Mouse (Mus musculus) intestine, embryonic 14.5 days (tissue): ENCODE data around the gene Slc52a3. TPM values are rescaled to one million over a fixed set of nuclear protein-coding genes. Genes with fewer than 3 reads are reported as not detected.

Source experiments
- ATAC-seq: fragments of 200-750 bp; cut with Nextera tagmentation; replicated peaks from 2 replicates; pipeline ENCODE4 v1.8.0; 2017; ENCODE audit warnings: low read depth, moderate number of reproducible peaks, moderate TSS enrichment, moderate library complexity; ENCODE audit not compliant: low FRiP score, low TSS enrichment
- DNase-seq: peaks from one replicate; pipeline ENCODE4 v3.0.0-alpha.2; 2018; ENCODE audit warnings: low spot score
- H3K27ac ChIP-seq: fragments of 300-500 bp; sonication (generic); 2 replicates; pipeline ENCODE4 v1.5.1; 2014; ENCODE audit warnings: low read depth, mild to moderate bottlenecking, control low read depth
- H3K27me3 ChIP-seq: fragments of 300-500 bp; sonication (generic); replicated peaks from 2 replicates; pipeline ENCODE4 v1.6.1; 2014; ENCODE audit warnings: low read length, control low read depth; ENCODE audit not compliant: control insufficient read depth, insufficient read depth
- H3K36me3 ChIP-seq: fragments of 300-500 bp; sonication (generic); 2 replicates; pipeline ENCODE4 v1.6.1; 2014; ENCODE audit warnings: low read length, control low read depth; ENCODE audit not compliant: control insufficient read depth, insufficient read depth
- H3K4me1 ChIP-seq: fragments of 300-500 bp; sonication (generic); replicated peaks from 2 replicates; pipeline ENCODE4 v1.6.1; 2014; ENCODE audit warnings: low read length, control low read depth, mixed read lengths; ENCODE audit not compliant: control insufficient read depth, insufficient read depth
- H3K4me2 ChIP-seq: fragments of 300-500 bp; sonication (generic); 2 replicates; pipeline ENCODE4 v1.6.1; 2014; ENCODE audit warnings: low read length
- H3K4me3 ChIP-seq: fragments of 300-500 bp; sonication (generic); 2 replicates; pipeline ENCODE4 v1.5.1; 2014; ENCODE audit warnings: low read depth, low read length, control low read depth, mixed read lengths
- H3K9ac ChIP-seq: fragments of 300-500 bp; sonication (generic); 2 replicates; pipeline ENCODE4 v1.6.1; 2014; ENCODE audit warnings: mild to moderate bottlenecking, low read length
- H3K9me3 ChIP-seq: fragments of 300-500 bp; sonication (generic); 2 replicates; pipeline ENCODE4 v1.6.1; 2016; ENCODE audit warnings: low read length, control low read depth; ENCODE audit not compliant: control insufficient read depth
- WGBS: fragments of 180-500 bp; shearing (Covaris S2); extraction: QIAGEN DNeasy Blood & Tissue Kit; methylation state at CpG from one replicate; pipeline ENCODE4 v1.1.7; 2014; 5-methylcytosine and 5-hydroxymethylcytosine counted together
- polyA plus RNA-seq: library from polyadenylated mRNA; unstranded; fragments of >200 nt; fragmentation: Nextera tagmentation; extraction: Ambion mirVana; gene quantifications from 2 replicates; pipeline ENCODE4 v1.2.1, GENCODE M21; 2014

Slc52a3 gene
- polyA plus RNA-seq, 1 experiment from 2014 or later, result 1.8 TPM

GRCm38 (mm10) chr2:152012222-152012621, 15.9 kb downstream of the Slc52a3 start:
- ATAC-seq (peak; percentile 29; the same call in 1 of the 2 replicates), DNase-seq (no peak)
- 74% methylated on average over 4 of the region's 4 CpGs for WGBS
- H3K36me3 ChIP-seq, result no peaks in the 10 kb centered on the region
- H3K4me3 ChIP-seq, result no peak overlapping the region
- no peaks in the 10 kb centered on the region for H3K4me1 ChIP-seq
- no peak overlapping the region for H3K27ac ChIP-seq
- H3K4me2 ChIP-seq, result no peak overlapping the region
- no peaks in the 10 kb centered on the region for H3K9me3 ChIP-seq
- no peak overlapping the region for H3K9ac ChIP-seq
- H3K27me3 ChIP-seq, result no peaks in the 10 kb centered on the region

- H3K4me2 ChIP-seq, result no peak overlapping the region
- DNase-seq, result no peak
- no peak overlapping the region for H3K9ac ChIP-seq
- 68% methylated on average over 2 of the region's 2 CpGs for WGBS
- no peaks in the 10 kb centered on the region for H3K4me1 ChIP-seq
- no peak for ATAC-seq
- no peaks in the 10 kb centered on the region for H3K36me3 ChIP-seq
- no peaks in the 10 kb centered on the region for H3K9me3 ChIP-seq
- no peak overlapping the region for H3K27ac ChIP-seq
- H3K4me3 ChIP-seq, result no peak overlapping the region
- no peaks in the 10 kb centered on the region for H3K27me3 ChIP-seq
Observed at GRCm38 (mm10) chr2:152012701-152013100, 16.4 kb downstream of the Slc52a3 start.

- DNase-seq (no peak), ATAC-seq (no peak)
- Histone ChIP-seq H3K4me3 (no peak overlapping the region), H3K36me3 (no peaks in the 10 kb centered on the region), H3K9me3 (no peaks in the 10 kb centered on the region), H3K27ac (no peak overlapping the region), H3K27me3 (no peaks in the 10 kb centered on the region), H3K4me1 (no peaks in the 10 kb centered on the region), H3K4me2 (no peak overlapping the region), H3K9ac (no peak overlapping the region)
- WGBS, result 55% methylated on average over 4 of the region's 4 CpGs
Observed at GRCm38 (mm10) chr2:152015997-152016396, 19.7 kb downstream of the Slc52a3 start.

GRCm38 (mm10) chr2:152016666-152017065, 20.4 kb downstream of the Slc52a3 start:
- no peak overlapping the region for H3K9ac ChIP-seq
- no peak overlapping the region for H3K4me2 ChIP-seq
- no peaks in the 10 kb centered on the region for H3K36me3 ChIP-seq
- H3K27me3 ChIP-seq, result no peaks in the 10 kb centered on the region
- no peaks in the 10 kb centered on the region for H3K9me3 ChIP-seq
- no peak overlapping the region for H3K27ac ChIP-seq
- 79% methylated on average over 9 of the region's 9 CpGs for WGBS
- H3K4me1 ChIP-seq, result no peaks in the 10 kb centered on the region
- no peak for ATAC-seq
- DNase-seq, result no peak
- no peak overlapping the region for H3K4me3 ChIP-seq

- Histone ChIP-seq H3K4me1 (no peaks in the 10 kb centered on the region), H3K9me3 (no peaks in the 10 kb centered on the region), H3K9ac (no peak overlapping the region), H3K4me2 (no peak overlapping the region), H3K27ac (no peak overlapping the region), H3K27me3 (no peaks in the 10 kb centered on the region), H3K36me3 (no peaks in the 10 kb centered on the region), H3K4me3 (no peak overlapping the region)
- DNase-seq, result peak; percentile 74
- WGBS, result 26% methylated on average over 6 of the region's 6 CpGs
- 0 out of 2 replicates have a peak, but pooled peaks have one; percentile 19 for ATAC-seq
Observed at GRCm38 (mm10) chr2:152020255-152020654, 23.9 kb downstream of the Slc52a3 start.

- Histone ChIP-seq H3K4me2 (no peak overlapping the region), H3K36me3 (no peaks in the 10 kb centered on the region), H3K9me3 (no peaks in the 10 kb centered on the region), H3K9ac (no peak overlapping the region), H3K4me3 (no peak overlapping the region), H3K4me1 (no peaks in the 10 kb centered on the region), H3K27ac (no peak overlapping the region), H3K27me3 (no peaks in the 10 kb centered on the region)
- DNase-seq, result no peak
- no peak for ATAC-seq
Observed at GRCm38 (mm10) chr2:152022022-152022421, 25.7 kb downstream of the Slc52a3 start.

- Histone ChIP-seq H3K9ac (no peak overlapping the region), H3K4me3 (no peak overlapping the region), H3K4me2 (no peak overlapping the region), H3K27me3 (peaks cover 3% of the 10 kb centered on the region), H3K9me3 (no peaks in the 10 kb centered on the region), H3K27ac (no peak overlapping the region), H3K36me3 (no peaks in the 10 kb centered on the region), H3K4me1 (no peaks in the 10 kb centered on the region)
- DNase-seq (no peak), ATAC-seq (no peak)
- WGBS, result 51% methylated on average over 11 of the region's 11 CpGs
Observed at GRCm38 (mm10) chr2:152024883-152025422, 28.6 kb downstream of the Slc52a3 start.

GRCm38 (mm10) chr2:152029252-152030082, 33.2 kb downstream of the Slc52a3 start:
- Histone ChIP-seq H3K27me3 (peaks cover 31% of the 10 kb centered on the region), H3K4me3 (peak overlapping the region; percentile 54), H3K36me3 (no peaks in the 10 kb centered on the region), H3K9ac (peak overlapping the region; percentile 49), H3K27ac (no peak overlapping the region), H3K4me2 (peak overlapping the region; percentile 66), H3K4me1 (no peaks in the 10 kb centered on the region), H3K9me3 (no peaks in the 10 kb centered on the region)
- under 1% methylated on average over 54 of the region's 54 CpGs for WGBS
- peak; percentile 97 for DNase-seq
- ATAC-seq, result peak; percentile 92

GRCm38 (mm10) chr2:152030986-152031385, 34.7 kb downstream of the Slc52a3 start:
- no peaks in the 10 kb centered on the region for H3K36me3 ChIP-seq
- ATAC-seq (no peak), DNase-seq (no peak)
- H3K27ac ChIP-seq, result no peak overlapping the region
- H3K9ac ChIP-seq, result no peak overlapping the region
- H3K9me3 ChIP-seq, result peaks cover 4% of the 10 kb centered on the region; the same call in 1 of the 2 replicates
- no peaks in the 10 kb centered on the region for H3K4me1 ChIP-seq
- no peak overlapping the region for H3K4me2 ChIP-seq
- H3K4me3 ChIP-seq, result no peak overlapping the region
- peaks cover 31% of the 10 kb centered on the region for H3K27me3 ChIP-seq
- 77% methylated on average over 5 of the region's 5 CpGs for WGBS
